Mouse (Mus musculus) heart, embryonic 14.5 days (tissue): ENCODE measurements around the gene Psmg1. TPM values are rescaled to one million over a fixed set of nuclear protein-coding genes. Genes with fewer than 3 reads are reported as not detected.
A peak's percentile ranks its signal among the peaks of the same experiment; 100 is the strongest.

Source experiments
- ATAC-seq: fragments of 200-750 bp; cut with Nextera tagmentation; 2 replicates; pipeline ENCODE4 v1.8.0; 2017; ENCODE audit warnings: low read depth, moderate TSS enrichment; ENCODE audit not compliant: insufficient number of reproducible peaks, insufficient read depth, low FRiP score
- H3K27ac ChIP-seq, 2 experiments: fragments of 200-500 bp in 1 of 2; fragments of 300-500 bp in 1 of 2; sonication (generic) in 1 of 2; replicated peaks in 1 of 2; 2 replicates each; pipeline ENCODE4 v1.5.1; 2012 to 2014; ENCODE audit warnings: low read depth in 2 of 2, low read length in 2 of 2, control low read depth in 1 of 2, mild to moderate bottlenecking in 1 of 2, mixed read lengths in 1 of 2; ENCODE audit not compliant: control insufficient read depth in 1 of 2, insufficient read depth in 1 of 2
- H3K27me3 ChIP-seq: fragments of 300-500 bp; sonication (generic); 2 replicates; pipeline ENCODE4 v1.6.1; 2014; ENCODE audit warnings: mild to moderate bottlenecking, low read length, control low read depth; ENCODE audit not compliant: control insufficient read depth, insufficient read depth
- H3K36me3 ChIP-seq: fragments of 300-500 bp; sonication (generic); 2 replicates; pipeline ENCODE4 v1.6.1; 2014; ENCODE audit warnings: mild to moderate bottlenecking, control low read depth, low read length, mixed read lengths; ENCODE audit not compliant: control insufficient read depth, insufficient read depth
- H3K4me1 ChIP-seq, 2 experiments: fragments of 200-500 bp in 1 of 2; fragments of 300-500 bp in 1 of 2; sonication (generic) in 1 of 2; 2 replicates each; pipeline ENCODE4 v1.6.1; 2012 to 2014; ENCODE audit warnings: low read length in 2 of 2, control low read depth in 1 of 2, mixed read lengths in 1 of 2; ENCODE audit not compliant: control insufficient read depth in 2 of 2, insufficient read depth in 2 of 2
- H3K4me2 ChIP-seq: fragments of 300-500 bp; sonication (generic); 2 replicates; pipeline ENCODE4 v1.6.1; 2014; ENCODE audit warnings: mild to moderate bottlenecking, low read length
- H3K4me3 ChIP-seq, 2 experiments: fragments of 200-500 bp in 1 of 2; fragments of 300-500 bp in 1 of 2; sonication (generic) in 1 of 2; 2 replicates each; pipeline ENCODE4 v1.5.1; 2012 to 2014; ENCODE audit warnings: low read length in 2 of 2, mild to moderate bottlenecking in 2 of 2, control low read depth in 1 of 2, low read depth in 1 of 2, moderate library complexity in 1 of 2; ENCODE audit not compliant: control insufficient read depth in 1 of 2, insufficient read depth in 1 of 2
- H3K9ac ChIP-seq: fragments of 300-500 bp; sonication (generic); 2 replicates; pipeline ENCODE4 v1.6.1; 2014; ENCODE audit warnings: mild to moderate bottlenecking, low read length
- H3K9me3 ChIP-seq: fragments of 300-500 bp; sonication (generic); 2 replicates; pipeline ENCODE4 v1.6.1; 2016; ENCODE audit warnings: low read length, control low read depth; ENCODE audit not compliant: control insufficient read depth
- WGBS: fragments of 180-500 bp; shearing (Covaris S2); extraction: QIAGEN DNeasy Blood & Tissue Kit; methylation state at CpG from one replicate; pipeline ENCODE4 v1.1.7; 2014; 5-methylcytosine and 5-hydroxymethylcytosine counted together
- polyA plus RNA-seq: library from polyadenylated mRNA; unstranded; fragments of >200 nt; fragmentation: Nextera tagmentation; extraction: Ambion mirVana; gene quantifications from 2 replicates; pipeline ENCODE4 v1.2.1, GENCODE M21; 2014

The Psmg1 gene
- polyA plus RNA-seq: 64.5 and 66.8 TPM in 2 replicates

- no peaks in the 10 kb centered on the region for H3K9me3 ChIP-seq
- H3K4me1 ChIP-seq: peaks cover 3 to 13% of the 10 kb centered on the region in 2 experiments; a peak in 3 of 4 replicates
- H3K4me3 ChIP-seq: peak within 1 kb of the TSS; percentile 78 to 94
- peaks cover 47% of the 10 kb centered on the region for H3K36me3 ChIP-seq
- peak within 1 kb of the TSS; percentile 86 to 90 for H3K27ac ChIP-seq
- ATAC-seq: peak; percentile 91
- H3K27me3 ChIP-seq: no peaks in the 10 kb centered on the region
- WGBS: under 1% methylated on average over 62 of the region's 62 CpGs
- H3K4me2 ChIP-seq: peak within 1 kb of the TSS; percentile 79
- H3K9ac ChIP-seq: peak within 1 kb of the TSS; percentile 90
Measured at GRCm38 (mm10) chr16:95990462-95991121, at the start of gene Psmg1. Psmg1 (minus strand) TSS chr16:95990960.

- no peak for ATAC-seq
- WGBS: 82% methylated on average over 6 of the region's 6 CpGs
- Histone ChIP-seq H3K36me3 (peaks cover 100% of the 10 kb centered on the region), H3K4me1 (no peaks in the 10 kb centered on the region), H3K9me3 (no peaks in the 10 kb centered on the region), H3K9ac (no peak overlapping the region), H3K27ac (no peak overlapping the region), H3K4me3 (no peak overlapping the region), H3K4me2 (no peak overlapping the region), H3K27me3 (no peaks in the 10 kb centered on the region)
Measured at GRCm38 (mm10) chr16:96039538-96039937, 48.8 kb upstream of the Psmg1 start.

GRCm38 (mm10) chr16:96034473-96034872, 43.7 kb upstream of the Psmg1 start:
- no peaks in the 10 kb centered on the region for H3K9me3 ChIP-seq
- H3K27ac ChIP-seq: no peak overlapping the region
- no peaks in the 10 kb centered on the region for H3K4me1 ChIP-seq
- no peak overlapping the region for H3K9ac ChIP-seq
- H3K4me3 ChIP-seq: no peak overlapping the region
- 89% methylated on average over 6 of the region's 6 CpGs for WGBS
- no peak overlapping the region for H3K4me2 ChIP-seq
- no peak for ATAC-seq
- no peaks in the 10 kb centered on the region for H3K27me3 ChIP-seq
- peaks cover 100% of the 10 kb centered on the region for H3K36me3 ChIP-seq

- Histone ChIP-seq H3K9me3 (no peaks in the 10 kb centered on the region), H3K9ac (no peak overlapping the region; the same call in 1 of the 2 replicates), H3K36me3 (peaks cover 100% of the 10 kb centered on the region), H3K4me2 (no peak overlapping the region), H3K4me1 (no peaks in the 10 kb centered on the region), H3K27ac (no peak overlapping the region), H3K27me3 (no peaks in the 10 kb centered on the region), H3K4me3 (no peak overlapping the region)
- 36% methylated on average over 13 of the region's 13 CpGs for WGBS
- no peak for ATAC-seq
Measured at GRCm38 (mm10) chr16:96032368-96033043, 41.7 kb upstream of the Psmg1 start.

GRCm38 (mm10) chr16:96030476-96031102, 39.8 kb upstream of the Psmg1 start:
- H3K4me3 ChIP-seq: no peak overlapping the region
- H3K4me2 ChIP-seq: no peak overlapping the region
- ATAC-seq: no peak
- no peak overlapping the region for H3K9ac ChIP-seq
- no peak overlapping the region for H3K27ac ChIP-seq
- H3K9me3 ChIP-seq: no peaks in the 10 kb centered on the region
- WGBS: 91% methylated on average over 2 of the region's 2 CpGs
- peaks cover 100% of the 10 kb centered on the region for H3K36me3 ChIP-seq
- H3K27me3 ChIP-seq: no peaks in the 10 kb centered on the region
- H3K4me1 ChIP-seq: no peaks in the 10 kb centered on the region

GRCm38 (mm10) chr16:96026256-96026655, 35.5 kb upstream of the Psmg1 start:
- no peak for ATAC-seq
- Histone ChIP-seq H3K27me3 (no peaks in the 10 kb centered on the region), H3K4me3 (no peak overlapping the region), H3K9me3 (no peaks in the 10 kb centered on the region), H3K9ac (no peak overlapping the region), H3K27ac (no peak overlapping the region), H3K36me3 (peaks cover 94% of the 10 kb centered on the region), H3K4me2 (no peak overlapping the region), H3K4me1 (no peaks in the 10 kb centered on the region)
- 89% methylated on average over 5 of the region's 5 CpGs for WGBS

- no peaks in the 10 kb centered on the region for H3K4me1 ChIP-seq
- no peak overlapping the region for H3K9ac ChIP-seq
- H3K36me3 ChIP-seq: peaks cover 94% of the 10 kb centered on the region
- no peak for ATAC-seq
- WGBS: 73% methylated on average over 3 of the region's 3 CpGs
- H3K9me3 ChIP-seq: no peaks in the 10 kb centered on the region
- no peak overlapping the region for H3K4me3 ChIP-seq
- H3K27me3 ChIP-seq: no peaks in the 10 kb centered on the region
- no peak overlapping the region for H3K27ac ChIP-seq
- no peak overlapping the region for H3K4me2 ChIP-seq
Measured at GRCm38 (mm10) chr16:96025244-96025643, 34.5 kb upstream of the Psmg1 start.
